Mouse (Mus musculus) urinary bladder, adult 2 months (tissue): ENCODE results near the gene Tnrc6c. TPM values are rescaled to one million over a fixed set of nuclear protein-coding genes. Genes with fewer than 3 reads are reported as not detected.

Experiments
- DNase-seq: peaks from one replicate; pipeline ENCODE4 v3.0.0; 2022; ENCODE audit warnings: low spot score
- polyA plus RNA-seq: library from polyadenylated mRNA; depleted of rRNA; stranded (reverse); fragments of >200 nt; gene quantifications from 2 replicates; pipeline ENCODE4 v1.2.3, GENCODE M21; 2012; rRNA removed

Tnrc6c gene
- polyA plus RNA-seq, 1 experiment, result 11.9 TPM

DNA sequence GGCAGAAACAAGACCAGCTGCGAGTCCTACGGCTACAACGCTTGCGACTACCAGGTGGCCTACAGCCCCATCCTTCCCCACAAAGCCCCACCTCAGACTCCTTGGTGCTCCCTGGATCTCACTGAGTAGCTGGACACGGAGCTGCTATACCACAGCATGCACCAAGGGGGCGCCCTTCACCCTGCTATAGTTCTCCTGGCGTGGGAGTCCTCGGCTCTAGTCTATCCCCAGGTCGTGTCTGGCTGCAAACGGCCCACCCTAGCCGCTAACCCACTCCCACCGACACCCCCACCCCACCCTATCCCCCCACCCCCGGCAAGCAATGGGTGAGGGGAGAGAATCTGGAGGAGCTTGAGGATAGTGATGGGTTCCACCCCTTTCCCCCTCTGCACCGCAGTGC is 136.2 kb downstream of the Tnrc6c start:
- DNase-seq, result peak; percentile 67

DNA sequence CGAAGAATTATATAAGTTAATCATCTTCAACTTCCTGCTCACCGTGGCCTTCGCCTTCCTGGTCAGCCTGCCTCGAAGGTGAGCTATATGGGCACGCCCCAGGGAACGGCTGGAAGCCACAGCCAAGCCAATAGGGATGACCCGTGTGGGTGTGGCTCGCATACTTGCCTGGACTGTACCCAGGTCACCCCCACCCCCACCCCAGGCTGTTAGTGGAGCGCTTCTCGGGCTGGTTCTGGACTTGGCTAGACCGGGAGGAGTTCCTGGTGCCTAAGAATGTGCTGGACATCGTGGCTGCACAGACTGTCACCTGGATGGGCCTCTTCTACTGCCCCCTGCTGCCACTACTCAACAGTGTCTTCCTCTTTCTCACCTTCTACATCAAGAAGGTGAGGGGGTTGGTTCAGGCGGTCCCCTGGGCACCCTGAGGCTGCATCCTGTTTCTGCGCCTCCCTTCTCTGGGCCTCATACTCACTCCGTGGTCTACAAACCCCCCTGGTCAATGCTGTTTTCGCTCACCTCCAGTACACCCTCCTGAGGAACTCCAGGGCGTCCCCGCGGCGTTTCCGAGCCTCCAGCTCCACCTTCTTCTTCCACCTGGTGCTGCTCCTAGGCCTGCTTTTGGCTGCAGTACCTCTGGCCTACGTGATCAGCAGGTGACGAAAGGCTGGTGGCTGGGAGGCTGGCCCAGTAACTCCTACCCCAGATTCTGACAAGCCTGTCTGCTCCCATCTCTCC is 136.8 kb downstream of the Tnrc6c start:
- DNase-seq, result no peak

DNA sequence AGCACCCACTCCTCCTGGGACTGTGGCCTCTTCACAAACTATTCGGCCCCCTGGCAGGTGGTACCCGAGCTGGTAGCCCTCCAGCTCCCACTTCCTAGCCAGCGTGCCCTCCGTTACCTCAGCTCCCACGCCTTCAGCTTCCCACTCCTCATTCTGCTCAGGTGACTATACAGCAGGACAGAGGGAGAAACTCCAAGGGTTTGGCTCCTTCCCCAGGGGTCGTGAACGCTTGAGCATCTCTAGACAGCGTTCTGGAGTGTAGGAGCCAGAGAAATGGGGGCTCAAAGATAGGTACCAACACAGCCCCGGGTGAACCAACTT is 137.3 kb downstream of the Tnrc6c start:
- DNase-seq, result no peak

DNA sequence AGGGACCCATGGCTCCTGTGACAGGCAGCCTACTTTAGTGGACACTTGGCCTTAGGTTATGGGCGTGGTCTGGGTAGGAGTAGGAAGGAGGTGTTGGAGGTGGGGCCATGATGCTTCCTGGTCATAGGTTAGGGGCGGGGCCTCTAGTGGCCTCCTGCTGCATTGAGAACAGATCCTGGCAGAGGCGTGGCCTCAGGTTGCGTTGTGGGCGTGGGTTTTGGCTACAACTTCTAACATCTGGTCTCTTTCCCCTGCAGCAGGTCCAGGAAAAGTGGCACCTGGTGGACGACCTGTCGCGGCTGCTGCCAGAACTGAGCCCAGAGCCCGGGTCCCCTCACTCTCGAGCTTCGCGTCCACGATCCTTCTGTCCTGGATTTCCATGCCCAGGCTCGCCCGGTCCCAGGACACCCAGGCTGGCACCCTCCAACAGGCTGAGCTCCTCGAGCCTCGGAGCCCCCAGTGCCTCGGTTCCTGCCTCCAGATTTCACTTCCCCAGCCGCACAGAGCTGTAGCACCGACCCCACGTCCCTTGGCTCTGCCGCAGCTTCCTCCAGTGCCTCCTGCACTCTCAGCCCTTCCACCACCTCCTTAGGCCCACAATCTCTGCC is 138.3 kb downstream of the Tnrc6c start:
- DNase-seq, result no peak

DNA sequence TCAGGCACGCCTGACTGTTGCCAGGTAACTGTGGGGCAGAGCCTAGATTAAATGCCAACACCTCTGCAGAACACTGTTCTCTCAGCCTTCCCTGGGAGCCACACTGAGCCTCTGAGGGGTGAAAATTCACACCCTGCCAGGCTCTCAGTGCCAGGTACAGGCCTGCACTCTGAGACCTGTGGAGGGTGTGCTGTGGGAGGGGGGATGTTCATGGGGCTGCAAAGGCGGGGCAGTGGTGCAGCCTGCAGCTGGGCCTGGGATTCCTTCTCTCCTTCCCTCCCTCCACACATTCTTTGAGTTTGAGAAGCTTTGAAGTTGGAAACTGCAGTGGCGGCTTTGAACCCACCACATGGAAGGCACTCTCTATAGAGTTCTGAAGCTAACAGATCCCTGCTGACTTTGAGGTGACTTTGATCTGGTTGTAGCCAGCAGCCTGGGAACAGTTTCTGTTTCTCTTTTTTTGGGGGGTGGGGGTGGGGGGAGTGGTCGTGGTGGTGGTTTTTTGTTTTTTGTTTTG is 140.0 kb downstream of the Tnrc6c start:
- no peak for DNase-seq

DNA sequence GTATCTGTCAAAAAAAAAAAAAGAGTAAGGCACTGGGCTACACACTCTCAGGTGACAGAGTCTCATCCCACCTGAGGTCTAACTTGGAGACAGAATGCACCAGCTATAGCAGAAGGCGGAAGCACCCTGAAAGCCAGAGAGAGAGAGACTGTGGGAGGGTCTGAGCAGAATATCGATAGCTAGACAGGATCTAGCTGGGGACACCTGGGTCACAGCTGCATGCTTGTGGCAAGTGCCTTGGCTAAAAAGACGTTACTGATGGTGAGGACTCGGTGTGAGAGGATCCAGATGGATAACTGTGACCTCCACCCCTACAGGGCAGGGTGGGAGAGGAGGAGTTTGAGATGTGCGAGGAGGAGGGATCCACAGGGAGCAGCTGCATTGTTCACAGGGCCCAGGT is 142.9 kb downstream of the Tnrc6c start:
- DNase-seq, result no peak

DNA sequence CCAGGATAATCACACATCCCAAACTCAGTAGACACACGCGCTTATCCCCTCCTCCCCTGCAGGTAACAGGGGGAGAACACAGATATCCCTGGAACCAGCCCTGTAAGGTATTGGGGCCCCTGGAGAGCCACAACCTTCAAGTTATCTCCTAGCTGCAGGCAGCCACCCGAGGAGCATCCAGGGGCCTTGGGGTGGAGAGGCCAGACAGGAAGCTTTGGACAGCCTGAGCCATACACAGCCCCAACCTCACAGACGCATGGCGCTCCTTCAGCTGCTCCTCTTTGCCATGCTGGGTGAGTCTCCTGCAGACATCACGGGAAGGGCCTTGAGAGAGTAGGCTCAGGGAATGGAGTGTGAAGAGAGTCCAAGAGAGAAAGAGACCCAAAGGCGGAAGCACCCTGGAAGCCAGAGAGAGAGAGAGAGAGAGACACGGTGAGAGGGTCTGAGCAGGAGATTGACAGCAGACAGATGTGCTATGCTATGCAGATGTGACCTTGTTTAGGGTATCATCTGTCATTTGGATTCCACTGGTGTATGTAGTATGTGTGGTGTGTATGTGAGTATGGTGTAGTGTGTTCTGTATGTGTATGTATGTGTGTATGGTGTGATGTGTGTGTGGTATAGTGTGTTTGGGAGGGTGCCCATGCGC is 143.5 kb downstream of the Tnrc6c start, which contains the start of gene 6030468B19Rik:
Gene 6030468B19Rik (plus strand): TSS at position 150 of the 649 bp plus-strand sequence.
- no peak for DNase-seq

DNA sequence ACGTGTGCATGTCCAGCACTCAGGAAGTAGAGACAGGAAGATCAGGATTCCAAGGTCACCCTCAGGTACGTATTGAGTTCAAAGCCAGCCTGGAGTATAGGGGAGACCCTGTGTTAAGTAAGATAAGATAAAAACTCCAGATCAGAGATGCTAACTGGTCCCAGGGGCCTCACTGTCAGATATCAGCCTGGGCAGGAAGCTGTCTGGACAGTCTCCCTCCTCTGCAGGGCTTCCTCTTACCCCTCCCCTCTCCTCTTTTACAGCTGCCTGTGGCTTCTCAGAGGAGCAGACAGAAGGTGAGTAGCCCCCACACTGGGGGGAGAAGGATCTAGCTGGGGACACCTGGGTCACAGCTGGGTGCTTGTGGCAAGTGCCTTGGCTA is 144.1 kb downstream of the Tnrc6c start:
- DNase-seq, result no peak

DNA sequence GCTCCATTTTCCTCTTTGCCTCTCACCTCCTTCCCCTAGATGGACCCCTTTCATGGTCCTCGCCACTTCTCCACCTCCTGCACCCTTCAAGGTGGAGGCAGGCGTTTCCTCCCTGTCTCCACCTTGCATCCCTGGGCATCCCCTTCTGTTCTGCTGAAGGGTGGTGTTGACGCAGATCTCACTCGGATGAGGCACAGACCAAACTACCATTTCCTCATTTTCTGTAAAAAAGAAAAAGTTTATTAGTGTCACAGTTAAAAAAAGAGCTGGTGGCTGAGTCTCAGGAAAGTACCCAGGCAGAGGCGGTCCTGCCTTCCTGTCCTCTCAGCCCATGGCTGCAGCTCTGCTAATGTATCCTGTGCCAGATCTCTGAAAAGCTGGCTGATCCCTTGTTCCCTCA is 145.1 kb downstream of the Tnrc6c start:
- DNase-seq, result no peak

DNA sequence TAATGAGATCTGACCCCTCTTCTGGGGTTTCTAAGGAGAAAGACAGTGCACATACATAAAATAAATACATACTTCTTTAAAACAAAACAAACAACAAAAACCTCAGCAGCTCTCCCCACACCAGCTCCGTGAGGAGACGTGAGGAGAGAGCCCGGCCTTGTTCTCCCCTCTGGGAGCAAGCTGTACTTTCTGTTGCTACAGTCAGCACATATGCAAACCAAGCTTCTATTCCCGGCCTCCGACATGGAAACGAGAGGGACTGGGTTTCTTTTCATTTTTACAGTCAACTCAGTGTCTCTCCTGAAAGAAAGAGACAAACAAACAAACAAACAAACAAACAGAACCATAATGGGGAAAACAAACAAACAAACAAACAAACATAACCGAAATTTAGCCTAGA is 145.9 kb downstream of the Tnrc6c start:
- no peak for DNase-seq

DNA sequence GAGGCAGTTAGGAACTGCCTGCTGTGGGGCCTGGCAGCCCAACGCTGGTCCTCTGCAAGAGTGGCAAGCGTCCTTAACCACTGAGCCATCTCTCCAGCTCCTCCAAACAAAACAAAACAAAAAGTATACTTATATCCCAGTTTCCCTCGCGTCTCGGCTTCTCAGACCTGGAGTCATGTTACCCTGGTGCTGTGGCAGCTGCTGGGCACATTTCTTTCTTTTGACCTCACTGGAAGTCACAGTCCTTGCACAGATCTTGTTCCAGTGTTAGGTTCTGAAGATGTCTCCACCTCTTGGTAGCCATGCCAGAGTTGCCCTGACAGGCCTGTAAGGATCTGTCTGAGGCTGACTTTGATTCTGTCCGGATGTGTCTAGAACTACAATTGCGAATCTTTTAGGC is 147.6 kb downstream of the Tnrc6c start:
- DNase-seq, result no peak

DNA sequence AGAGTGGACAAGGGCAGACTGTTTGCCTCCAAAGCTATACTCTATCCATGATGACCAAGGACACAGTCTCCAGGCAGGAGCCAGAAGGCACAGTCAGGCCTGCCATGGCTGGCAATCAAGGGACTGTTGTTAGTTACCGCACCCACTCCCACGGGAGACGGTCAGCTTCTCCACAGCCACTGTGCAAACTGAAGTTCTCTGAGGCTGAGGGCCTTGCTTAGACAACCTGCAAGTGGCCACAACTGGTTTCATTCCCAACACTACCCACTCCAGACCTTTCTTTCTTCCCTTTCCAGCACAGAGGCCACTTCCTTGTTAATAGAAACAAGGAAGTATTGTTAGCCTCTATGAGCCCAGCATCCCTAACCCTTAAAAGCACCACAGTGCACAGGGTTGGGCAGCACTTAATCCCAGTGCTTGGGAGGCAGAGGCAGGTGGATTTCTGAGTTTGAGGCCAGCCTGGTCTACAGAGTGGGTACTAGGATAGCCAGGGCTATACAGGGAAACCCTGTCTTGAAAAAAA is 149.1 kb downstream of the Tnrc6c start:
- no peak for DNase-seq

DNA sequence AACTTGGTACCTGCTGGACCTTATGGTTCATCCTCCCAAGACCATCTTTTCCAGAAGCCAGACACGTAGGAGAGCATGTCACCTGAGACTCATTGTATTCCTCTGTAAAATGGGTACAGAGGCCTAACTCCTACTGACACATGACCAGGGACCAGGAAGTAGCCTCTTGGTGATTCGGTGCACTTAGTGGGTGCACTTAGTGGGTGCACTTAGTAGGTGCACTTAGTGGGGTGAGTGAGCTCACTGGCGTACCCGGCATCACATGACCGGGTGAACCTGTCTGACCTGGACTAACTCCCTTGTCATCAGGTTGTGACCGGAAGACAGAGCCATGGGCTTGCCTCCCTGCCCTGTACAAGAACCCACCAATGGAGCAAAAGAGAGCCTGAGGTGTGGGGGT is 152.7 kb downstream of the Tnrc6c start:
- DNase-seq, result no peak

DNA sequence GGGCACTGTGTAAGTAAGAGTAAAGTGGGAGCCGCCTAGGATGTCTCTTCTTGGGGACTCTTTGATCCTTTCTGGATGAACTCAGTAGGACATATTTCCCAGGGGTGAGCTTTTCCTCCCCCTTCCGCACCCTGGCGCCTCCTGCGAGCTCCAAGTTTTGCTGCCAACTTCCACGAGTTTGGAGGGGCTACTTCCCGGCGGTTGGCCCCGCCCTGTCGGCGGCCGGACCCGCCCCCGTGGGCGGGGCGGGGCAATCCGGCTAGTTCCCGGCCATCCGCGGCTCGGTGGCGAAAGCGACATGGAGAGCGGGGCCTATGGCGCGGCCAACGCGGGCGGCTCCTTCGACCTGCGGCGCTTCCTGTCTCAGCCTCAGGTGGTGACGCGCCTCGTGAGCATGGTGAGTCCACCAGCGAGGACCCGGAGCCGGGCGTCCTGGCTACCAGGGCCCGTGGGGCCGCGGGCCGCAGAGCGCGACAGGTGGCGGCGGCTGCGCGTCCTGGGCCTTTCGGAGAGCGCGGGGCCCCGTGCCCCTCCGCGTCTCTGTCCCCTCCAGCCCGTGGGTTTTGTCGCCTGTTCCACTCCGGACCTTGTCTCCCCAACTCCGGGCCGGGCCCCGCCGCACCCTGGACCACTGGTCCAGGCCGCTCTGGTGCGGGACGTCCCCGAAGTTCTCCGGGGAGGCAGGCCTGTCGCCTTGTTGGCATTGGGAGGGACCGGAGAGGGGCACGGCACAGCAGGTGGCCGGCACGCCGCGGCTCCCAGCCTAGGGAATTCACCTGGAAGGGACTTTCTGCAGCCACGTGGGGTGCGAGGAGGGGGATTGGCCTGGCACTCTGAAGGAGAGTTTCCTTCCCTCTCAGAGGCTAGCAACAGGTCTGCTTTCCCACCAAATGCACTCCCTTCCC is 155.6 kb downstream of the Tnrc6c start, which contains the start of the genes Gm20708 and Syngr2:
Gene Gm20708 (plus strand): TSS at position 262 of the 905 bp plus-strand sequence.
Gene Syngr2 (plus strand): TSS at position 262 of the 905 bp plus-strand sequence.
- DNase-seq, result peak; percentile 70

DNA sequence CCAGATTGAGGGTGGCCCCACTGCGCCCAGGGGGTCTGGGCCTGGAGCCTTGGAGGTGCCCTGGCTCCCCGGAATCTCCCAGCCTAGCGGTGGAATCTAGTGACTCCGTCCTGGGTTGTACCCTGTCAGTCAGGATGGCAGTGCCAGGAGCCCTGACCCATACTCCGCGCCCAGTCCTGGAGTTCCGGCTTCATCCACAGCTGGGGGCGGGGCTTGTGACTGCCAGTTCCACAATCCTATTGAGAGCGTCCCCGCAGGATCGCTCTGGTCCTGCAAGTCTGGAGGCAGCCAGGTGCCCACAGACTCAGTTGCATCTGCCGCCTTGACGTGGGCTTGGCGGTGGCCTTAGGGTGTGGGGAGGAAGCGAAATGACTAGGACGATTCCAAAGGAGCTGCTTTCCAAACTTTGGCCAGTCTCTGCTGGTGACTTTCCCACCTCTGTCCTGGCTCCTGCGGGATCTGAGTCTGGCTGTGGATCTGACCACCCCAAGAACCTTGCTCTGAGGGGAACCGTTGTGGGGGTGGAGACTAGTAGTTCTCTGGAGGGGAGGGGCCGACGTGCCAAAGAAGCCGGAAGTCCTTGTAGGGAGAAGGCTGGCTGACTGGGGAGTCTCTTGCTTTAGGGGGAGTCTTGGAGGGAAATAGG is 156.4 kb downstream of the Tnrc6c start:
- DNase-seq, result peak; percentile 73

Other genes with a start within 250 kb of the Tnrc6c start
- gene Gm11733, start 169.9 kb upstream of the Tnrc6c start, polyA plus RNA-seq, result 0.04 TPM in 2 replicates
- gene Tmc8, start 127.8 kb downstream of the Tnrc6c start, polyA plus RNA-seq, result 3.1 and 3.4 TPM in 2 replicates
- 48.2 and 55.4 TPM in 2 replicates for gene Tmc6, start 127.9 kb downstream of the Tnrc6c start, polyA plus RNA-seq
- 0.06 TPM in 1 of 2 replicates, not detected in the other for gene 6030468B19Rik, start 143.4 kb downstream of the Tnrc6c start, polyA plus RNA-seq
- 0.22 TPM in 1 of 2 replicates, not detected in the other for gene Gm20708, start 155.4 kb downstream of the Tnrc6c start, polyA plus RNA-seq
- 90.0 and 106 TPM in 2 replicates for gene Syngr2, start 155.4 kb downstream of the Tnrc6c start, polyA plus RNA-seq
- 11.8 and 13.1 TPM in 2 replicates for gene Afmid, start 171.6 kb downstream of the Tnrc6c start, polyA plus RNA-seq
- 6.5 and 8.8 TPM in 2 replicates for gene Tk1, start 171.8 kb downstream of the Tnrc6c start, polyA plus RNA-seq
- gene Birc5, start 195.0 kb downstream of the Tnrc6c start, polyA plus RNA-seq, result 3.3 and 4.3 TPM in 2 replicates
- gene Tmem235, start 206.5 kb downstream of the Tnrc6c start, polyA plus RNA-seq, result not detected in 2 replicates
- gene Tha1, start 219.2 kb downstream of the Tnrc6c start, polyA plus RNA-seq, result 13.7 and 16.3 TPM in 2 replicates